Mouse (Mus musculus): ENCODE data around the gene Cpm.

GRCm38 (mm10) chr10:117612621-117613584, 16.4 kb upstream of the Cpm start:
- no peak for TF ChIP-seq CTCF (conservative IDR thresholded peaks at IDR 0.05 in 1 of 2, IDR thresholded peaks at IDR 0.05 in 1 of 2; ENCODE audit: low read depth in 2 of 2, low read length in 2 of 2)
- no peak for TF ChIP-seq GABPA (IDR thresholded peaks at IDR 0.05; ENCODE audit: insufficient replicate concordance, low read depth, low read length)
- no peak for TF ChIP-seq HCFC1 (IDR thresholded peaks at IDR 0.05; ENCODE audit: low read depth, low read length)
- TF ChIP-seq E2F4 (IDR thresholded peaks at IDR 0.05; ENCODE audit: insufficient replicate concordance, low read depth, low read length) = no peak
- no peak for TF ChIP-seq USF1 (IDR thresholded peaks at IDR 0.05; ENCODE audit: low read depth, low read length)
- no peak for TF ChIP-seq ZKSCAN1 (IDR thresholded peaks at IDR 0.05; ENCODE audit: borderline replicate concordance, low read depth, low read length)
- TF ChIP-seq TCF12 (IDR thresholded peaks at IDR 0.05; ENCODE audit: low read depth, low read length) = no peak
- no peak for TF ChIP-seq EP300 (IDR thresholded peaks at IDR 0.05; ENCODE audit: low read length)
